Mouse (Mus musculus): ENCODE data around the gene Dennd1b. TPM values are rescaled to one million over a fixed set of nuclear protein-coding genes. Genes with fewer than 3 reads are reported as not detected.

Dennd1b gene
- total RNA-seq, 1 experiment from 2014 or later: 40.9 TPM

- no peak for ATAC-seq (replicated peaks; ENCODE audit: insufficient number of reproducible peaks, low FRiP score, low TSS enrichment, poor library complexity, severe bottlenecking)
Observed at GRCm38 (mm10) chr1:138996663-138997062, 33.4 kb downstream of the Dennd1b start.

GRCm38 (mm10) chr1:139000675-139001379, 37.6 kb downstream of the Dennd1b start:
- 0 out of 2 replicates have a peak, but pooled peaks have one; percentile 35 for ATAC-seq (replicated peaks; ENCODE audit: insufficient number of reproducible peaks, low FRiP score, low TSS enrichment, poor library complexity, severe bottlenecking)

GRCm38 (mm10) chr1:139003503-139003902, 40.3 kb downstream of the Dennd1b start:
- ATAC-seq (replicated peaks; ENCODE audit: insufficient number of reproducible peaks, low FRiP score, low TSS enrichment, poor library complexity, severe bottlenecking): no peak

GRCm38 (mm10) chr1:139006000-139006399, 42.8 kb downstream of the Dennd1b start:
- no peak for ATAC-seq (replicated peaks; ENCODE audit: insufficient number of reproducible peaks, low FRiP score, low TSS enrichment, poor library complexity, severe bottlenecking)

- no peak for ATAC-seq (replicated peaks; ENCODE audit: insufficient number of reproducible peaks, low FRiP score, low TSS enrichment, poor library complexity, severe bottlenecking)
Observed at GRCm38 (mm10) chr1:139007475-139007874, 44.2 kb downstream of the Dennd1b start.

- peak; percentile 73 for ATAC-seq (replicated peaks; ENCODE audit: insufficient number of reproducible peaks, low FRiP score, low TSS enrichment, poor library complexity, severe bottlenecking)
Observed at GRCm38 (mm10) chr1:139015118-139015788, 52.0 kb downstream of the Dennd1b start.

- ATAC-seq (replicated peaks; ENCODE audit: insufficient number of reproducible peaks, low FRiP score, low TSS enrichment, poor library complexity, severe bottlenecking): no peak
Observed at GRCm38 (mm10) chr1:139021298-139021697, 58.1 kb downstream of the Dennd1b start.

- no peak for ATAC-seq (replicated peaks; ENCODE audit: insufficient number of reproducible peaks, low FRiP score, low TSS enrichment, poor library complexity, severe bottlenecking)
Observed at GRCm38 (mm10) chr1:139025882-139026645, 62.8 kb downstream of the Dennd1b start.

- no peak for ATAC-seq (replicated peaks; ENCODE audit: insufficient number of reproducible peaks, low FRiP score, low TSS enrichment, poor library complexity, severe bottlenecking)
Observed at GRCm38 (mm10) chr1:139029521-139029920, 66.3 kb downstream of the Dennd1b start.

- no peak for ATAC-seq (replicated peaks; ENCODE audit: insufficient number of reproducible peaks, low FRiP score, low TSS enrichment, poor library complexity, severe bottlenecking)
Observed at GRCm38 (mm10) chr1:139032411-139032810, 69.2 kb downstream of the Dennd1b start.

- no peak for ATAC-seq (replicated peaks; ENCODE audit: insufficient number of reproducible peaks, low FRiP score, low TSS enrichment, poor library complexity, severe bottlenecking)
Observed at GRCm38 (mm10) chr1:139035141-139035540, 71.9 kb downstream of the Dennd1b start.

- ATAC-seq (replicated peaks; ENCODE audit: insufficient number of reproducible peaks, low FRiP score, low TSS enrichment, poor library complexity, severe bottlenecking): no peak
Observed at GRCm38 (mm10) chr1:139036302-139036701, 73.1 kb downstream of the Dennd1b start.

GRCm38 (mm10) chr1:139036768-139037507, 73.7 kb downstream of the Dennd1b start:
- ATAC-seq (replicated peaks; ENCODE audit: insufficient number of reproducible peaks, low FRiP score, low TSS enrichment, poor library complexity, severe bottlenecking): no peak

- no peak for ATAC-seq (replicated peaks; ENCODE audit: insufficient number of reproducible peaks, low FRiP score, low TSS enrichment, poor library complexity, severe bottlenecking)
Observed at GRCm38 (mm10) chr1:139038074-139038473, 74.8 kb downstream of the Dennd1b start.

- no peak for ATAC-seq (replicated peaks; ENCODE audit: insufficient number of reproducible peaks, low FRiP score, low TSS enrichment, poor library complexity, severe bottlenecking)
Observed at GRCm38 (mm10) chr1:139038620-139039019, 75.4 kb downstream of the Dennd1b start.

GRCm38 (mm10) chr1:139039529-139040230, 76.4 kb downstream of the Dennd1b start:
- ATAC-seq (replicated peaks; ENCODE audit: insufficient number of reproducible peaks, low FRiP score, low TSS enrichment, poor library complexity, severe bottlenecking): no peak

- ATAC-seq (replicated peaks; ENCODE audit: insufficient number of reproducible peaks, low FRiP score, low TSS enrichment, poor library complexity, severe bottlenecking): no peak
Observed at GRCm38 (mm10) chr1:139049075-139049474, 85.8 kb downstream of the Dennd1b start.

- no peak for ATAC-seq (replicated peaks; ENCODE audit: insufficient number of reproducible peaks, low FRiP score, low TSS enrichment, poor library complexity, severe bottlenecking)
Observed at GRCm38 (mm10) chr1:139049881-139050472, 86.7 kb downstream of the Dennd1b start.
